Mouse (Mus musculus) erythroblast, embryonic 14.5 days (primary cell): Measurements from ENCODE around the gene Ifrd2. TPM values are rescaled to one million over a fixed set of nuclear protein-coding genes. Genes with fewer than 3 reads are reported as not detected.

Source experiments
- H3K27me3 ChIP-seq: 2 replicates; pipeline ENCODE4 v1.6.1; 2012; ENCODE audit warnings: inconsistent platforms; ENCODE audit not compliant: control insufficient read depth
- H3K36me3 ChIP-seq: 2 replicates; pipeline ENCODE4 v1.6.1; 2012; ENCODE audit warnings: mild to moderate bottlenecking, inconsistent platforms; ENCODE audit not compliant: control insufficient read depth
- H3K4me1 ChIP-seq: 2 replicates; pipeline ENCODE4 v1.6.1; 2012; ENCODE audit warnings: inconsistent platforms; ENCODE audit not compliant: control insufficient read depth
- H3K4me3 ChIP-seq: replicated peaks from 2 replicates; pipeline ENCODE3; 2012; ENCODE audit warnings: moderate library complexity, mild to moderate bottlenecking, inconsistent platforms
- H3K9me3 ChIP-seq: 2 replicates; pipeline ENCODE4 v1.6.1; 2012; ENCODE audit warnings: low read length, inconsistent platforms, mixed read lengths; ENCODE audit not compliant: control insufficient read depth
- GATA1 ChIP-seq: IDR thresholded peaks from 2 replicates; pipeline ENCODE4 v1.6.1; 2012; ENCODE audit warnings: low read length, inconsistent platforms, mixed read lengths
- TAL1 ChIP-seq: IDR thresholded peaks from 3 replicates; pipeline ENCODE4 v1.6.1; 2012; ENCODE audit warnings: low read length, inconsistent platforms, mixed read lengths
- polyA plus RNA-seq: library from polyadenylated mRNA; stranded (reverse); fragments of >175 nt; gene quantifications from 2 replicates; pipeline ENCODE4 v1.2.3, GENCODE M21; 2012

Ifrd2 gene
- polyA plus RNA-seq, 1 experiment, result 91.3 TPM

GRCm38 (mm10) chr9:107602068-107602648, 14.7 kb downstream of the Ifrd2 start:
- H3K4me3 ChIP-seq, result peak overlapping the region; percentile 39
- peaks cover 51% of the 10 kb centered on the region for H3K27me3 ChIP-seq
- TF ChIP-seq TAL1 (no peak), GATA1 (peak; percentile 30; the same call in 1 of the 2 replicates)
- H3K36me3 ChIP-seq, result no peaks in the 10 kb centered on the region
- H3K4me1 ChIP-seq, result peaks cover 52% of the 10 kb centered on the region
- H3K9me3 ChIP-seq, result no peaks in the 10 kb centered on the region

- peaks cover 58% of the 10 kb centered on the region for H3K4me1 ChIP-seq
- H3K4me3 ChIP-seq, result no peak overlapping the region
- H3K27me3 ChIP-seq, result peaks cover 49% of the 10 kb centered on the region
- TF ChIP-seq GATA1 (no peak), TAL1 (no peak)
- no peaks in the 10 kb centered on the region for H3K9me3 ChIP-seq
- H3K36me3 ChIP-seq, result no peaks in the 10 kb centered on the region
Measured at GRCm38 (mm10) chr9:107603251-107603650, 15.8 kb downstream of the Ifrd2 start.

GRCm38 (mm10) chr9:107605041-107605661, 17.7 kb downstream of the Ifrd2 start:
- no peak overlapping the region for H3K4me3 ChIP-seq
- H3K27me3 ChIP-seq, result peaks cover 30% of the 10 kb centered on the region
- TF ChIP-seq GATA1, result no peak
- no peak for TF ChIP-seq TAL1
- no peaks in the 10 kb centered on the region for H3K9me3 ChIP-seq
- H3K36me3 ChIP-seq, result no peaks in the 10 kb centered on the region
- peaks cover 56% of the 10 kb centered on the region for H3K4me1 ChIP-seq

GRCm38 (mm10) chr9:107606591-107606990, 19.1 kb downstream of the Ifrd2 start:
- H3K4me1 ChIP-seq, result peaks cover 52% of the 10 kb centered on the region
- TF ChIP-seq GATA1 (no peak), TAL1 (no peak)
- no peaks in the 10 kb centered on the region for H3K36me3 ChIP-seq
- no peak overlapping the region for H3K4me3 ChIP-seq
- peaks cover 18% of the 10 kb centered on the region for H3K27me3 ChIP-seq
- H3K9me3 ChIP-seq, result no peaks in the 10 kb centered on the region

- H3K4me1 ChIP-seq, result peaks cover 52% of the 10 kb centered on the region
- peaks cover 18% of the 10 kb centered on the region for H3K27me3 ChIP-seq
- no peaks in the 10 kb centered on the region for H3K9me3 ChIP-seq
- no peak overlapping the region for H3K4me3 ChIP-seq
- no peaks in the 10 kb centered on the region for H3K36me3 ChIP-seq
- TF ChIP-seq TAL1 (no peak), GATA1 (no peak)
Measured at GRCm38 (mm10) chr9:107607036-107607435, 19.6 kb downstream of the Ifrd2 start.

GRCm38 (mm10) chr9:107607653-107608245, 20.3 kb downstream of the Ifrd2 start:
- H3K4me1 ChIP-seq, result peaks cover 49% of the 10 kb centered on the region
- peaks cover 18% of the 10 kb centered on the region for H3K27me3 ChIP-seq
- H3K4me3 ChIP-seq, result no peak overlapping the region
- H3K36me3 ChIP-seq, result no peaks in the 10 kb centered on the region
- TF ChIP-seq GATA1 (no peak), TAL1 (no peak)
- no peaks in the 10 kb centered on the region for H3K9me3 ChIP-seq

GRCm38 (mm10) chr9:107608741-107609432, 21.4 kb downstream of the Ifrd2 start, which contains the start of gene Sema3b:
Gene Sema3b (minus strand): TSS chr9:107609229.
- TF ChIP-seq GATA1, result no peak
- TF ChIP-seq TAL1, result no peak
- peaks cover 14% of the 10 kb centered on the region for H3K27me3 ChIP-seq
- peaks cover 2% of the 10 kb centered on the region for H3K36me3 ChIP-seq
- no peaks in the 10 kb centered on the region for H3K9me3 ChIP-seq
- H3K4me1 ChIP-seq, result peaks cover 55% of the 10 kb centered on the region
- no peak within 1 kb of the TSS for H3K4me3 ChIP-seq

- Histone ChIP-seq H3K4me1 (peaks cover 55% of the 10 kb centered on the region), H3K9me3 (no peaks in the 10 kb centered on the region), H3K4me3 (no peak overlapping the region), H3K27me3 (peaks cover 8% of the 10 kb centered on the region), H3K36me3 (peaks cover 8% of the 10 kb centered on the region)
- TF ChIP-seq TAL1, result no peak
- TF ChIP-seq GATA1, result no peak
Measured at GRCm38 (mm10) chr9:107609433-107609830, 22.0 kb downstream of the Ifrd2 start.

- Histone ChIP-seq H3K4me3 (peak overlapping the region; percentile 65), H3K9me3 (no peaks in the 10 kb centered on the region), H3K36me3 (peaks cover 30% of the 10 kb centered on the region), H3K4me1 (peaks cover 44% of the 10 kb centered on the region), H3K27me3 (peaks cover 2% of the 10 kb centered on the region)
- no peak for TF ChIP-seq GATA1
- no peak for TF ChIP-seq TAL1
Measured at GRCm38 (mm10) chr9:107611456-107612190, 24.2 kb downstream of the Ifrd2 start.
